Mouse (Mus musculus) erythroblast, embryonic 14.5 days (primary cell): ENCODE data around the gene Ncoa1. TPM values are rescaled to one million over a fixed set of nuclear protein-coding genes. Genes with fewer than 3 reads are reported as not detected.

ENCODE experiments used
- H3K27me3 ChIP-seq: 2 replicates; pipeline ENCODE4 v1.6.1; 2012; ENCODE audit warnings: inconsistent platforms; ENCODE audit not compliant: control insufficient read depth
- H3K36me3 ChIP-seq: 2 replicates; pipeline ENCODE4 v1.6.1; 2012; ENCODE audit warnings: mild to moderate bottlenecking, inconsistent platforms; ENCODE audit not compliant: control insufficient read depth
- H3K4me1 ChIP-seq: 2 replicates; pipeline ENCODE4 v1.6.1; 2012; ENCODE audit warnings: inconsistent platforms; ENCODE audit not compliant: control insufficient read depth
- H3K4me3 ChIP-seq: replicated peaks from 2 replicates; pipeline ENCODE3; 2012; ENCODE audit warnings: moderate library complexity, mild to moderate bottlenecking, inconsistent platforms
- H3K9me3 ChIP-seq: 2 replicates; pipeline ENCODE4 v1.6.1; 2012; ENCODE audit warnings: low read length, inconsistent platforms, mixed read lengths; ENCODE audit not compliant: control insufficient read depth
- GATA1 ChIP-seq: IDR thresholded peaks from 2 replicates; pipeline ENCODE4 v1.6.1; 2012; ENCODE audit warnings: low read length, inconsistent platforms, mixed read lengths
- TAL1 ChIP-seq: IDR thresholded peaks from 3 replicates; pipeline ENCODE4 v1.6.1; 2012; ENCODE audit warnings: low read length, inconsistent platforms, mixed read lengths
- polyA plus RNA-seq: library from polyadenylated mRNA; stranded (reverse); fragments of >175 nt; gene quantifications from 2 replicates; pipeline ENCODE4 v1.2.3, GENCODE M21; 2012

The Ncoa1 gene
- polyA plus RNA-seq = 0.04 and 0.07 TPM in 2 replicates

- no peak for TF ChIP-seq GATA1
- no peak for TF ChIP-seq TAL1
- peaks cover 81% of the 10 kb centered on the region for H3K27me3 ChIP-seq
Observed at GRCm38 (mm10) chr12:4476832-4477671, at the start of gene Ncoa1. Gene Ncoa1, minus strand, starts transcription at chr12:4477182.

DNA sequence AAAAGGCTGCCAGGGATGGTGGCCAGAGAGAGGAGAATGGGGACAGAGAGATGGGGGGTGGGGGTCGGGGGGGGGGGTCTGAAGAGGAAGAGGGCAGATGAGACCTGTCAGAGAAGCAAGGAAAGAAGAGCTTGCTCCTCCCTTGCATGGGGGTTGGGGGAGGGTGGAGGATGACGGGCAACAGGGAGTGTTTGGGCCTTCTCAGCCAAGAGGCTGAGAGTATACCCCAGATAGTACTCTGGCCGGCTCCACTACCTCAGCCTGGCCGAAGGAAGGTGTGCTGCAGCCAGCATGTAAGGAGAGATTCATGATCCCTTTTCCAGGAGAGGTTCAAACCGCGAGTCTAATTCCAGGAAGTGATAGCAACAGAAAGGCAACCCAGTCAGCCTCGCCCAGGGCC, 47.6 kb upstream of the Ncoa1 start:
- no peaks in the 10 kb centered on the region for H3K36me3 ChIP-seq
- peaks cover 8% of the 10 kb centered on the region for H3K4me1 ChIP-seq
- no peak overlapping the region for H3K4me3 ChIP-seq
- no peaks in the 10 kb centered on the region for H3K9me3 ChIP-seq
- no peaks in the 10 kb centered on the region; the same call in 1 of the 2 replicates for H3K27me3 ChIP-seq
- TF ChIP-seq GATA1 = no peak
- no peak for TF ChIP-seq TAL1

More at GRCm38 (mm10) chr12:4476832-4477671, at the start of gene Ncoa1:
- Histone ChIP-seq H3K36me3 (no peaks in the 10 kb centered on the region), H3K4me3 (peak within 1 kb of the TSS; percentile 80), H3K9me3 (peaks cover 5% of the 10 kb centered on the region; the same call in 1 of the 2 replicates), H3K4me1 (peaks cover 16% of the 10 kb centered on the region)

GRCm38 (mm10) chr12:4523688-4524298, 46.8 kb upstream of the Ncoa1 start:
- Histone ChIP-seq H3K9me3 (no peaks in the 10 kb centered on the region), H3K4me3 (no peak overlapping the region), H3K4me1 (peaks cover 8% of the 10 kb centered on the region), H3K27me3 (no peaks in the 10 kb centered on the region; the same call in 1 of the 2 replicates), H3K36me3 (no peaks in the 10 kb centered on the region)
- TF ChIP-seq GATA1 (no peak), TAL1 (no peak)

DNA sequence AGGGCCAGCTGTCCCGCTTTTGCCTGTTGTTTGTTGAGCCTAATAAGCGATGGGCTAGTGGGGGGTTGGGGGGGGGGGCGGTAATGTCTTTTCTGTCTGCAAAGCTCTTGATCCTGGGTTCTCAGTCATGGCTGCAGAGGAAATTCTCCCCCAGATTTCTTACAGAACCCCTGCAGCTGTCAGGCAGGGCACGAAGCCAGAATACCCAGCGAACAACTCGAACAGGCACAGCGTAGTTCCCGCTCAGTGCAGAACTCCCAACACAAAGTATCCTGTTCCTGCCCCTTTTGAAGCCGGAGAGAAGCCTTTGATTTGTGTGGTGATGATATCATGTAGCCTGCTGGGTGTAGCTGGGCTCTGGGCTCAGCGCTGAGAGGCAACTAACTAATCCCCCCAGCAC, 46.2 kb upstream of the Ncoa1 start:
- Histone ChIP-seq H3K9me3 (no peaks in the 10 kb centered on the region), H3K36me3 (no peaks in the 10 kb centered on the region), H3K4me1 (peaks cover 8% of the 10 kb centered on the region), H3K27me3 (no peaks in the 10 kb centered on the region; the same call in 1 of the 2 replicates), H3K4me3 (no peak overlapping the region)
- TF ChIP-seq GATA1 (no peak), TAL1 (no peak)

- no peak for TF ChIP-seq TAL1
- no peak for TF ChIP-seq GATA1
- Histone ChIP-seq H3K4me3 (no peak overlapping the region), H3K27me3 (no peaks in the 10 kb centered on the region; the same call in 1 of the 2 replicates), H3K9me3 (no peaks in the 10 kb centered on the region), H3K36me3 (no peaks in the 10 kb centered on the region), H3K4me1 (no peaks in the 10 kb centered on the region)
Observed at GRCm38 (mm10) chr12:4518957-4519356, 42.0 kb upstream of the Ncoa1 start.

DNA sequence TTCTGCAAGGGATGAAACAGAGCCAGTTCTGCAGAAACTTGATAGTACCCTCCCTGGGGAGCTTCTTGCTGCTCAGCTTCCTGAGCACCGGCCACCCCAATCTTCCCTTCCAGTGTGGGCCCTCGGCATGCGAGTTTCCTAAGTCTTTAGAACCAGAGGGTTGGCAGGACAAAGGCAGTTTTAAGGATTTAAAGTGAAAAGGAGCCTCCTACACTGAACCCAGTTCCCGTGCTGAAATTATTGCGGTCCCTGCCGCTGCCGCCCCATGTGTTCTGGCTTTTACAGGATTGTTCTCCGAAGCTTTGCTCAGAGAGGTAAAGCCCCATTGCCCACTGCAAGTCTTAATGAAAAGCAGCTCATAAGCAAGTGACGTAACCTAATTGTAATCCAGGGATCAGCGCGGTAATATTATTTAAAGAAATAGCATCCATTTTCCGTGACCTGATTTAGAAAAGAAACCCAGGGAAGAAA, 32.6 kb upstream of the Ncoa1 start:
- Histone ChIP-seq H3K27me3 (peaks cover 5% of the 10 kb centered on the region), H3K4me3 (no peak overlapping the region), H3K36me3 (no peaks in the 10 kb centered on the region), H3K4me1 (no peaks in the 10 kb centered on the region), H3K9me3 (no peaks in the 10 kb centered on the region)
- TF ChIP-seq GATA1 (no peak), TAL1 (no peak)

- no peaks in the 10 kb centered on the region for H3K9me3 ChIP-seq
- no peaks in the 10 kb centered on the region for H3K4me1 ChIP-seq
- H3K4me3 ChIP-seq = no peak overlapping the region
- TF ChIP-seq TAL1 (no peak), GATA1 (no peak)
- H3K36me3 ChIP-seq = no peaks in the 10 kb centered on the region
- H3K27me3 ChIP-seq = peaks cover 5% of the 10 kb centered on the region
Observed at GRCm38 (mm10) chr12:4508182-4508581, 31.2 kb upstream of the Ncoa1 start.

GRCm38 (mm10) chr12:4507461-4507860, 30.5 kb upstream of the Ncoa1 start:
- TF ChIP-seq GATA1 = no peak
- no peak for TF ChIP-seq TAL1
- Histone ChIP-seq H3K9me3 (no peaks in the 10 kb centered on the region), H3K36me3 (no peaks in the 10 kb centered on the region), H3K4me1 (no peaks in the 10 kb centered on the region), H3K4me3 (no peak overlapping the region), H3K27me3 (peaks cover 5% of the 10 kb centered on the region)

DNA sequence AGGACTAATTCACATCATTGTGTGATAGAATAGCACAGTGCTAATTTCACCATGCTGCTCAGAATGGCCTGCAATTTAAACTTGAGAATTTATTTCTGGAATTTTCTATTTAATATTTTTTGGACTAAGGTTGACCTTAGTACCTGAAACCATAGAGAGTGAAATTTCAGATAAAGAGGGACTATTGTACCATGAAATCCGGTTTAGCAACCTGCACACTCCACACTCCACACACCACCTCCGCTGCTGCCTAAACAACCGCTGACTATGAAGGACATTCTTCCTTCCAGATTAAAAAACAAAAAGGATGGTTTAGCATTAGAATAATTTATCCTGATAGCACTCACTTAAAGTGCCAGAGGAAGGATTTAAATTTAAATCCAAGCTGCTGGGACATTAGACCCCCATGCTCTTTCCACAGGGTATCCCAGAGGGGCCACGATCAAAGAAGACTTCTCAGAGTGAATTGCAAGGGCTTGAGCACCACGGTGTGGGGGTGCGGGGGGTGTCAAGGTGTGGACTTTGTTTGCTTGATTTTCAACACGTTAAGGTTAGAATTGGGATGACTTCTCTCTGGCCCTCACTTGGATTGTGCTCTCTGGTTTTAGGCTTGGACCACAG, 29.9 kb upstream of the Ncoa1 start:
- Histone ChIP-seq H3K4me3 (no peak overlapping the region), H3K9me3 (no peaks in the 10 kb centered on the region), H3K36me3 (no peaks in the 10 kb centered on the region), H3K27me3 (peaks cover 5% of the 10 kb centered on the region), H3K4me1 (peaks cover 2% of the 10 kb centered on the region)
- TF ChIP-seq TAL1 (no peak), GATA1 (no peak)
